Mouse (Mus musculus) bone marrow macrophage, adult 2 months (primary cell): ENCODE results near the gene Dclre1a. TPM values are rescaled to one million over a fixed set of nuclear protein-coding genes. Genes with fewer than 3 reads are reported as not detected.
A peak's percentile ranks its signal among the peaks of the same experiment; 100 is the strongest.

Experiments used
- H3K27ac ChIP-seq: 2 replicates; pipeline ENCODE4 v1.5.1; 2012; ENCODE audit warnings: low read depth, low read length; ENCODE audit not compliant: insufficient read depth
- H3K4me1 ChIP-seq: 2 replicates; pipeline ENCODE4 v1.6.1; 2012; ENCODE audit warnings: low read length; ENCODE audit not compliant: control insufficient read depth, insufficient read depth
- H3K4me3 ChIP-seq: 2 replicates; pipeline ENCODE4 v1.5.1; 2012; ENCODE audit warnings: mild to moderate bottlenecking, low read length, moderate library complexity; ENCODE audit not compliant: insufficient read depth
- CTCF ChIP-seq: IDR thresholded peaks from 2 replicates; pipeline ENCODE4 v1.5.1; 2012; ENCODE audit warnings: low read depth, mild to moderate bottlenecking, low read length, moderate library complexity
- POLR2A ChIP-seq: IDR thresholded peaks from 2 replicates; pipeline ENCODE4 v1.6.1; 2012; ENCODE audit warnings: mild to moderate bottlenecking, low read depth, low read length, borderline replicate concordance
- polyA plus RNA-seq: library from polyadenylated mRNA; stranded (reverse); fragments of >200 nt; gene quantifications from 2 replicates; pipeline ENCODE4 v1.2.4, GENCODE M21; 2012; ENCODE audit not compliant: missing spikeins, insufficient read depth, insufficient read length

The Dclre1a gene
- polyA plus RNA-seq, 1 experiment, result 19.2 TPM

- TF ChIP-seq POLR2A, result no peak
- TF ChIP-seq CTCF, result no peak
- Histone ChIP-seq H3K4me3 (peak overlapping the region; percentile 32), H3K4me1 (peaks cover 7% of the 10 kb centered on the region), H3K27ac (peak overlapping the region; percentile 45)
These were observed 8.0 kb upstream of the Dclre1a start for GRCm38 (mm10) chr19:56555972-56556371.

GRCm38 (mm10) chr19:56553177-56553576 is 5.2 kb upstream of the Dclre1a start:
- Histone ChIP-seq H3K4me1 (peaks cover 13% of the 10 kb centered on the region), H3K4me3 (no peak overlapping the region), H3K27ac (no peak overlapping the region)
- no peak for TF ChIP-seq POLR2A
- TF ChIP-seq CTCF, result no peak

- no peak for TF ChIP-seq POLR2A
- TF ChIP-seq CTCF, result no peak
- H3K4me3 ChIP-seq, result peak overlapping the region; percentile 98
- peaks cover 26% of the 10 kb centered on the region for H3K4me1 ChIP-seq
- H3K27ac ChIP-seq, result peak overlapping the region; percentile 96
These were observed 1.1 kb upstream of the Dclre1a start for GRCm38 (mm10) chr19:56549033-56549680.

GRCm38 (mm10) chr19:56548230-56549032 is 409 bp upstream of the Dclre1a start, which contains the start of gene Nhlrc2:
Gene Nhlrc2 (plus strand): TSS chr19:56548261.
- Histone ChIP-seq H3K4me3 (peak within 1 kb of the TSS; percentile 98), H3K4me1 (peaks cover 26% of the 10 kb centered on the region), H3K27ac (peak within 1 kb of the TSS; percentile 96)
- no peak; the same call in 1 of the 2 replicates for TF ChIP-seq POLR2A
- TF ChIP-seq CTCF, result no peak

GRCm38 (mm10) chr19:56546031-56546430 is 2.0 kb downstream of the Dclre1a start:
- H3K4me3 ChIP-seq, result no peak overlapping the region
- TF ChIP-seq POLR2A (no peak), CTCF (no peak)
- H3K27ac ChIP-seq, result peak overlapping the region; percentile 57
- H3K4me1 ChIP-seq, result peaks cover 26% of the 10 kb centered on the region

GRCm38 (mm10) chr19:56544681-56545388 is 3.2 kb downstream of the Dclre1a start:
- no peak overlapping the region for H3K27ac ChIP-seq
- H3K4me3 ChIP-seq, result no peak overlapping the region
- TF ChIP-seq POLR2A, result no peak
- peaks cover 24% of the 10 kb centered on the region for H3K4me1 ChIP-seq

- H3K27ac ChIP-seq, result no peak overlapping the region
- TF ChIP-seq CTCF, result no peak
- no peak for TF ChIP-seq POLR2A
- no peak overlapping the region for H3K4me3 ChIP-seq
- H3K4me1 ChIP-seq, result peaks cover 20% of the 10 kb centered on the region
These were observed 4.7 kb downstream of the Dclre1a start for GRCm38 (mm10) chr19:56543320-56543719.

GRCm38 (mm10) chr19:56535765-56536164 is 12.3 kb downstream of the Dclre1a start:
- no peak overlapping the region for H3K4me3 ChIP-seq
- no peak overlapping the region for H3K27ac ChIP-seq
- TF ChIP-seq POLR2A (no peak), CTCF (no peak)
- H3K4me1 ChIP-seq, result peaks cover 20% of the 10 kb centered on the region

- no peak for TF ChIP-seq POLR2A
- no peak for TF ChIP-seq CTCF
- Histone ChIP-seq H3K27ac (peak overlapping the region; percentile 34), H3K4me3 (no peak overlapping the region), H3K4me1 (peaks cover 20% of the 10 kb centered on the region)
These were observed 13.0 kb downstream of the Dclre1a start for GRCm38 (mm10) chr19:56535064-56535463.

- Histone ChIP-seq H3K27ac (no peak overlapping the region), H3K4me1 (peaks cover 20% of the 10 kb centered on the region), H3K4me3 (no peak overlapping the region)
- TF ChIP-seq CTCF (no peak), POLR2A (no peak)
These were observed 13.7 kb downstream of the Dclre1a start for GRCm38 (mm10) chr19:56534337-56534736.
